Mouse (Mus musculus): ENCODE results near the gene Syn2.
"Not testable (repeated sequence)": the region's sequence is repeated elsewhere in the genome, so short reads cannot be mapped to it uniquely, and the experiment has no call there.

Gene Syn2

DNA sequence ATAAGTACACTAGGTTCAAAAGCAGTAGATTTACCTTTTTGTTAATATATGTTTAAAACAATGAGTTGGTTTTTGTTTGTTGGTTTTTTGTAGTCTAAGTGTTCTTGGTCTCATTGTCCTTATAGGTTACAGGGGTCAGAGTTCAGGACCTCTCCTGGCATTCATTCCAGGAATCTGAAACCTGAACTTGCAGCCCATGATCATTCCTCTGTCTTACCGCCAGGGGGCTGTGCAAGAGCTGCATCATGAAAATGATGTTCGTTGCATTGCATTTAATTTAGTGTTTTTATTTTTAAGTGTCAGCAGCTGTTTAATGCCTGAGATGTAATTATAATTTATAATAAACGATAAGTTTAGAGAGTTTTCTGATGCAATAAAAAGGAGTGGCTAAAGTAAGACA, 40.1 kb downstream of the Syn2 start:
- DNase-seq (ENCODE audit: low spot score), result no peak

DNA sequence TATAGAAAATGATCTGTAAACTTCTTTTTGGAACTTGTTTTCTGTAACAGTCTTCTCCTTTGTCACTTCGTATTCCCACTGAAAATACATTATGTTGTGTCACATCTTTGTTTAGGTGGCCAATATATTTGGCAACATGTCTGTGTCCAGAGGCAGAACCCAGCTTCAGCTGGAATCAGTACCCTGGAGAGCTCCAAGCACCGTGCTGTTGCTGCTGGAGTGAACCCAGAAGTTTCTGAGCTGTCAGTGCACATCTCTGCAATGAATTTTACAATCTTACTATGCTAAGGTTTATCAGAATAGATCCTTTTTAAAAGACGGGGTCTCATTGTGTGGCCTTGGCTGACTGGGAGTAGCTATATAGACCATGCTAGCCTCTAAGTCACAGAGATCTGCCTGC, 44.1 kb downstream of the Syn2 start:
- no peak for DNase-seq (ENCODE audit: low spot score)

- DNase-seq (ENCODE audit: low spot score), result no peak
Observed at GRCm38 (mm10) chr6:115181094-115181493, 46.4 kb downstream of the Syn2 start.

DNA sequence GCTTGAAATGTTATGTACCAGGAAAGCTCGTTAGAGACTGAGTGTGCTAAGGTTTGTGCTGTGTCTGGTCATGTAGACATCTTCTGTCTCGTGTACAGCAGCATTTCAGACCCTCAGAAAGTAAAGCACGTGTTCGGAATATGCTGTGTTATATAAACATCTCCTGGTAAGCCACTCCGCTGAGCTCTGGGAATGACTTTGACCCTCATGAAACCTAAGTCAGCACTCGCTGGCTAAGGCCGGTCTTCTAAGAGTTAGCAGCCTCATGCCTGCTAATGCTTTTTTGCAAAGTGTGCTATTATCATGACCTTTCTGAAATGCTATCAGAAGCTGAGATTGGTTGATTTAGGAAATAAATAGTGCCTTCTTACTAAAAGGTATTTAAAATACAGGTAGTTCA, 56.4 kb downstream of the Syn2 start:
- DNase-seq (ENCODE audit: low spot score), result no peak

DNA sequence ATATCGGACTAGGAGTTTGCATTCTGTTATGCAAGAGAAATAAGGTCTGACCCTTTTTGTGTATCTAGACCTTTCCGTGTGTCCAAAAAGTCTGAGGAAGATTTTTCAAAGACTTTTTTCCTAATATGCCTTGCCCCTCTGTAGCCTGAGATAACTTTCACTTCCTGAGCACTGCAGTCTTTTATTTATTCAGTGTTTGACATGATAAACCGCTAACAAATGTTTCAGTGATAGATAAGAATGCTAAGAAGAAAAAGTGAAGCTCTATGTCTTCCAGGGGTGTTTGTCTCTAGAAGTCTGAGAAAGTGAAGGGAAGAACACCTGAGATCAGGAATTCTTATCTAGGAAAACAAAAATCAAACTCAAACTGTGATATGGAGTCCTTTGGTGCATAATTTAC, 66.1 kb downstream of the Syn2 start:
- no peak for DNase-seq (ENCODE audit: low spot score)

GRCm38 (mm10) chr6:115203029-115203428, 68.3 kb downstream of the Syn2 start:
- no peak for DNase-seq (ENCODE audit: low spot score)

- DNase-seq (ENCODE audit: low spot score), result no peak
Observed at GRCm38 (mm10) chr6:115210187-115210586, 75.5 kb downstream of the Syn2 start.

GRCm38 (mm10) chr6:115210820-115211219, 76.1 kb downstream of the Syn2 start:
- no peak for DNase-seq (ENCODE audit: low spot score)

DNA sequence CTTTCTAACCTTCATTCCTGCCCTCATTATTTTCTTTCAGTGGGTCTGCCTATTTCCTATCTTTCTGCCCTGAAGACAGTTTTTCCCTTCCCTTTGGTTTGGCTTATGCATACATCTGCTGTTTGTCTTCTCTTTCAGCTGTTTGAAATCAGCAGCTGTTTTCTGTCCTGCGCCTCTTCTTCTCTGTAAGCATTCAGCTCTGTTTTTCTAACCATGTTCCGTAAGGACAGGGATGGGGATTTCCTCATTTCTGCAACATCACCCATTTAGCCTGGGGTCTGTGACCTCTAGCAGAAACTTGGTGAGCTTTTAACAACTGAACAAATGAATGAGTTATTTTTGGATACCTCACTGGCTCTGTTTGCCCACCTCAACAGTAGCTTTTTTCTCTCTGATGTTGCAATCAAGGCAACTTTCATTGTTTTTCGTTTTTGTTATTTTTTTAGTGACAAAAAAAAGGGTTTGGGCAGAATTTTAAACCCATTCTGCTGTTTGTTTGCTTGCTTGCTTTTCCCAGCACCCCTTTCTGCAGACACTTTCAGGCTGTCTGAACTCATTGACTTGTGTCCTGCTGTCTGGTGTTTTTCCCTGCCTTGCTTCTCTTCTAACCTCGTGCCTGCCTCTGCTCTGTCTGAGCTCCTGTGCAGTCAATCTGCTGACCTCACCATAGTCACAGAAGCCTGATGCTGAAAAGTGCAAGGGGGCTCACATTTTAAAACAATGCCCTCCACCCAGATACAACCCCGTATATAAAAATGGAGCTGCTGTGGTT, 77.6 kb downstream of the Syn2 start:
- no peak for DNase-seq (ENCODE audit: low spot score)

DNA sequence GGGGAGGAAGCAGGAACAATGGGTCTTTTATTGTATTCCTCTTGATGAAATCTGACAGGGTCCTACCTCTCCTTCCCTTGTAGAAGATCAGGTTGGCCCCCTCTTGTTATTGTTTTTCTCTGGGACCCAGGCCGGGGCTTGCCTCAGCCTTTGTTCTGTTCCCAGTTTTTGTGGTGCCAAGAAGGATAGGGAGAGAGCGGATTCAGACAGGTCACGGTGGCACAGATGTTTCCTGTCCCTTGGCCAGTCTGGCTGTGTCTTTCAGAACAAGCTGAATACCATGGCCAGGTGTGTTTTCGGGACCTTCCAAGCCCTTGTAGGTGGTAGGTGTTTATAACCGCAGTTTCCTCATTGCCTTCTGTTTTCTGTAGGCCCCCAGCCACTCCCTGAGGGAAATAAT, 78.4 kb downstream of the Syn2 start:
- DNase-seq (ENCODE audit: low spot score), result no peak

- no peak for DNase-seq (ENCODE audit: low spot score)
Observed at GRCm38 (mm10) chr6:115221215-115221641, 86.5 kb downstream of the Syn2 start.

DNA sequence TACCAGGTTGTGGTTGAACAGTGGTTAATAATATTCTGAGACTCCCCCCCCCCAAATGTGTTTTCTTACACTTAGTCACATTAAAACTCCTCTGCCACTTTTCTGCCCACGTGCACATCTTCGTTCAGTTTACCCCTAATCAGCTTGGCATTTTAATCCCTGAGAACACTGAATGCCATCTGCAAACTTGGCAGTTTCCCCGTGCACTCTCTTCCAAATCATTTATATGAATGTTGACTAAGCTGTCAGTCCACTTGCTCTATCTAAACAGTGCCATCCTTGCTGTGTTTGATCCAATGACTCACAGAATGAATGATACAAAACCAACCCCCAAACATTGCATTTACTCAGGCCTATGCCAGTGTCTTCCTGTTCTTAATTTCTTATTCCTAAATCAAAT, 90.8 kb downstream of the Syn2 start:
- DNase-seq (ENCODE audit: low spot score), result no peak

DNA sequence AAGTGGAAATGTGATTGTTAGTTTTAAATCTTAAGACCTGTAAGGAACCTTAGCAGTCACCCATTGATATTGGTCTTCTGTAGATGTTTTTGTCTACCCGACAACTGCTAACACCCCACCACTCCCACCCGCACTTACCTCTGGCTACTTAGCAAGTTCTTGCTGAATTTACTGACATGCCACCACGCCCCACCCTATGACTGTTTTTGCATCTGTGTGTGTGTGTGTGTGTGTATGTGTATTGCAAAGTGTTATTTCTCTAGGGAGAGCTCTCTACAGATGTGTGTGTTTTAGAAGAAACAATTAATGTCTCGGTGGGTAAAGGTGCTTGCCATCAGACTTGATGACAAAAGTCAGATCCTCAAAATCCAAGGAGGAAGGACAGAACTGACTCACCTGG, 92.3 kb downstream of the Syn2 start, which contains the start of gene Gm17482:
Gm17482 (plus strand) TSS at position 301 of the 400 bp plus-strand sequence.
- no peak for DNase-seq (ENCODE audit: low spot score)

DNA sequence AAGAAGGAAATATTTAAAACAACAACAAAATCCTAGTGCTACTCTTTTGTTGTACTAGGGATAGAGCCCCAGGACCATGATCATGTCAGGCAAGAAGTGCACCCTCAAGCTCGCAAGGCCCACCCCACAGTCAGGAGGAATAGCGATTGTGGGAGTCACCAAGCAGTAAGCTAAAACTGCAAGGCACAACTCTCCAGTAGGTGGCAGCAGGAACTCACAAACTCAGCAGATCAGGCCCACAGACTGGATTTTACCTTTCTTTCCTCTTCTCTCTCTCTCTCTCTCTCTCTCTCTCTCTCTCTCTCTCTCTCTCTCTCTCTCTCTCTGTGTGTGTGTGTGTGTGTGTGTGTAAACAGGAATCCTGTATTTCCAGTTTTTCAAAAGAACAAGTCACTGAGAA, 92.8 kb downstream of the Syn2 start:
- peak; percentile 49 for DNase-seq (ENCODE audit: low spot score)

GRCm38 (mm10) chr6:115230557-115230956, 95.9 kb downstream of the Syn2 start:
- DNase-seq (ENCODE audit: low spot score), result no peak

DNA sequence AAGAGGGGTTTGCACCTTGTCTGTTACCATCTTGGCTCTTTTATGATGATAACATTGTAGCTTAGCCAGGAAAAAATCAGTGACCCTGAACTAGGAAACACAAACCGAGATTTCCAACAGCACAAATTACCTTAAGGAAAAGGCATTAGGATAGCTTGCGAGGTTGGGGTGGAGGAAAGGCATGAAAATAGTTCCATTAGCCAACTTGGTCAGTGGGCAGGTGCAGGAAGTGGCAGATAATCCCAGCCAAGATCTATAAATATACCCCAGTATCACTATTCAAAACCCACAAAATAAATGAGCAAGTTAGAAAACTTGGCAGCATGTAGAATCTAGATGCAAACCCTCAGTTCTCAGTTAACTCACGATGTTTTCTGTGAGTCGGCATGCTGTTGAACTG, 97.1 kb downstream of the Syn2 start:
- no peak for DNase-seq (ENCODE audit: low spot score)

DNA sequence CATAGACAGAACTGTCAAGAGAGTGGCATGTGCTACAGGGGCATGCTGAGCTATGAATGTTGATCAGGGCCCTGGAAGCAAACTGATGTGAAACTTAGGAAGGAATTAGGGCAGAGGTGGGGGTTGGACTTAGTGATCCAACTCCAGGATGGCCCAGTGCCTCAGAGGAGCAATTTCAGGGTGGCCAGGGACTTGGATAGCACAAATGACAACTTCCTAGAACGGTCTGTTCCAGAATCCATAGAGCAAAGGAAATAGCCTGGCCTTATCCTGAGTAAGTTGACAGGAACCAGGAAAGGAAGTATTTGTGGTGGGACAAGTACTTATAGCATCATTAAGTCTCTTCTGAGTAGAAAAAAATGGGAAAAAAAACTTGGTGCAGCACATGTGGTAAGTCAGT, 97.9 kb downstream of the Syn2 start:
- DNase-seq (ENCODE audit: low spot score), result no peak

DNA sequence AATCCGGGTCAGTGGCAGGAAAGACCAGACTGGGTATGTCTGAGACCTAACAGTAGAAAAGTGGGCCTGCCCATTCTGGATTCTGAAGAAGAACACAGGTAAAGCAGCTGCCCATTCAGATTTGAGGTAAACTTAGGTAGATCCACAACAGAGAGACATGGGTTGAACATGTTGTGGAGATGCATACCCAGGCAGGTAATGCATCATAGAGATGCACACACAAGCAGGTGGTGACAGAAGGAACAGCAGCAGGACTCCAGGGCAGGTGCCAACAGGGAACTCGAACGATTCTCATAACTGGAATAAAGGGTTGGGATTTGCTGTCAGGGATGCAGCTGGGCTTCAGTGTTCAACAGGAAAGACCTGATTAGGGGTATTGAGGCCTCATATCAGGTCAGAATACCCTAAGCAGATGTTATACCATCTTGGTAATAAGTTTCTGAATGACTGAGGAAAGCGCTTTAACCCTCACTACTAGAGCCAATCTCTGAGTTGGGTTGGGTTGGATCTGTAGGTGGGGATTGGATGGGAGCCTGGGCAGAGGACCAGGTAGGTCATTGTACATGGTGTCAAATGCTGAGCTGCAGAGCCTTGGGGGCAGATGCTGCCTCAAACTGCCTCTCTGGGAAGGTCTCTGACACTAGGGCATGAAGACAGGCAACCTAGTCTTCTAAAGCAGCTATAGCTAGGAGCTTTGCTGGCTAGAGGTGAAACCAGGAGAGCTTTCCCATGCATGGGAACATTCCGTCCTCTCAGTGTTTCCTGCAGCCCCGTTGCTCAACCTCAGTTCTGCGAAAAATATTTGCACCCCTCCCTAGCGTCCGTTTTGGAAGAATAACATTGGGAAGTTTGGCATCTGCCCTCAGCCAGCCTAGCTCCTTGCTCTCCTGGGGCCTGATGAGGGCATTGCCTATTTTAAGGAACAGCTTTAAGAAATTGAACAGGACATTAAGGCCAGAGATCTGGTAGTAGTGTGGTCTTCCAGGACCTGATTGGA, 103.6 kb downstream of the Syn2 start:
- DNase-seq (ENCODE audit: low spot score), result no peak

DNA sequence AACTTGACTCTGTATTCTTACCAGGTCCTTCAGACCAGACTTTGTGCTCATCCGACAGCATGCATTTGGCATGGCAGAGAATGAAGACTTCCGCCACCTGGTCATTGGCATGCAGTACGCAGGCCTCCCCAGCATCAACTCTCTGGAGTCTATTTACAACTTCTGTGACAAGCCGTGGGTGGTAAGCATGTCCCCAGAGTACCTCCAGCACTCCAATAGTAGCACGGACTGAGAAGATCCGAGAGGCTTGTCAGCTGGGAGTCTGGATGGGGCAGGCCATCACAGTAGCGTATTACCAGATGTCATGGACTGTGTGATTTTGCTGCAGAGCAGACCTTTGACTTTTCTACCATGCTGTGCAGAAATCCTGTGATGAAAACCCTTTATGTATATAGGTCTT, 104.6 kb downstream of the Syn2 start:
- no peak for DNase-seq (ENCODE audit: low spot score)

DNA sequence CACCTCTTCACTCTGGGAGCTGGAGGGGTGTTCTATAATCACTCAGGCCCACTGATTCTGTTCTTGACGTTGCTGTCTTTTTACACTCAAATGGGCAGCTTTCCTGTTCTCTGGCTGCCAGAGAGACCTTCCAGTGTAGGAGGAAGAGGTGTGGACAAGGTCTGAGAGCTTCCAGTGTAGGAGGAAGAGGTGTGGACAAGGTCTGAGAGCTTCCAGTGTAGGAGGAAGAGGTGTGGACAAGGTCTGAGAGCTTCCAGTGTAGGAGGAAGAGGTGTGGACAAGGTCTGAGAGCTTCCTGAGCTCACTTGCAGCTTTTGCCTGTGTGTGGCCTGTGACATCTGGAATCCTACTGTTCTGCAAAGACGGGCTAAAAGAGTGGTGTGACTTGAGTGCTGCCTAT, 105.7 kb downstream of the Syn2 start:
- DNase-seq (ENCODE audit: low spot score), result not testable (repeated sequence)

- no peak for DNase-seq (ENCODE audit: low spot score)
Observed at GRCm38 (mm10) chr6:115241131-115241699, 106.5 kb downstream of the Syn2 start.

DNA sequence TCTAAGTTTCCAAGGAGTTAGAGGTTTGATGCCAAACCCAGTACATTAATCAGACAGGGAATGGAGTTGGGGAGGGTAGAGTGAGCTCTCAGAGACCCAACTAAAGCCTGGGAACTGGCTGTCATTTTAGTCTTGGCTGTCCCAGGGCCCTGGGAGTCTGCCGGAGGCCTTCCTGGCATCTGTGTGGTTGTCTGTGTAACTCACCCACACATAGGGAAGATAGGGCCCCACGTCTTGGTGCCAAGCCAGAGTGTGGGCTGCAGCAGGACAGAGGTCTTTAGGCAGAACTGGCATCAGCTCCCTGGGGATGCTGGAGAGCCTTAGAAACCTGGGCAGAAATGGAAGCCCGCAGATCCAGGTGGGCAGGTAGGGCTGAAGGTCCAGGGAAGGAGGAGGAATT, 107.2 kb downstream of the Syn2 start:
- DNase-seq (ENCODE audit: low spot score), result no peak

DNA sequence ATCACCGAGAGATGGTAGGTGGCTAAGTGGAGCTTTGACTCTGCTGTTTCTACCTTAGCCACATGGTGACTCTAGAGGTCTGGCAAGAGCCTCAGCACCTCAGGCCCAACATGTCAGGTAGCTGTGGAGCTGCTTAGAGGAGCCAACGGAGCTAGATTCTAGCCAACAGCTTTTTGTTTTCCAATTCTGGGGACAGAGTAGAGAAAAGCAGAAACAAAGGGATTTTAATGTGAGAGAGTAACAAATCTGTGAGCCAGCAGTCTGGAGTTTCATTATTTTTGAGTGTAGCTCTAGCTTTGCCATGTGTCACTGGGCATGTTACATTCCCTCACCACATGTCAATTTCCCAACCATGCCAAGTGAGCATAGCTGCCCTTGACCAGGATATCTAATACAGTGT, 109.5 kb downstream of the Syn2 start:
- no peak for DNase-seq (ENCODE audit: low spot score)

All from T-cell, adult 2 months (primary cell).